Mouse (Mus musculus) E14TG2a.4 (cell line): ENCODE results near the gene Shmt2.

Experiments used
- CTCF ChIP-seq: conservative IDR thresholded peaks from 2 replicates; pipeline ENCODE4 v1.5.1; 2014; ENCODE audit warnings: low read length
- NANOG ChIP-seq: IDR thresholded peaks from 2 replicates; pipeline ENCODE4 v1.6.1; 2014; ENCODE audit warnings: borderline replicate concordance, low read length, mixed read lengths

DNA sequence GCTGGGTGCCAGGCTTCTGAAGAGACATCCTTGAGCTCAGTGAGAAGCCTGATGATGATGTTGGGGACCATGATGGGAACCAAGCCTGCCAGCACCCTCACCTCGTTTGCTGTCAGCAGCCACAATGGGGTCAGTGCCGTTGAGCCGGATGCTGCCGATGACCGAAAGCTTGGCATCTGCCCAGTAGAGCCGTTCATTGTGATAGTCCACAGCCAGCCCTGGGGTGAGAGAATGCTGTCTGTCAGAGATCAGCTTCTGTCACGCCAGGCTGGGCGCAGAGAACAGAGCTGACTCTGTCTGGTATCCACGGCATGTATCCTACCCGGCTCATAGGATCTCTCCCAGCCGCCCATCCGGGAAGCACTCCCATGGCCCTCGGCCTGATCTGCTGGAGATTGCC is 19.8 kb upstream of the Shmt2 start:
- TF ChIP-seq CTCF (no peak), NANOG (no peak)
